31 mouse cellular contexts compared by ENCODE assay signal in the genomic region with DNA sequence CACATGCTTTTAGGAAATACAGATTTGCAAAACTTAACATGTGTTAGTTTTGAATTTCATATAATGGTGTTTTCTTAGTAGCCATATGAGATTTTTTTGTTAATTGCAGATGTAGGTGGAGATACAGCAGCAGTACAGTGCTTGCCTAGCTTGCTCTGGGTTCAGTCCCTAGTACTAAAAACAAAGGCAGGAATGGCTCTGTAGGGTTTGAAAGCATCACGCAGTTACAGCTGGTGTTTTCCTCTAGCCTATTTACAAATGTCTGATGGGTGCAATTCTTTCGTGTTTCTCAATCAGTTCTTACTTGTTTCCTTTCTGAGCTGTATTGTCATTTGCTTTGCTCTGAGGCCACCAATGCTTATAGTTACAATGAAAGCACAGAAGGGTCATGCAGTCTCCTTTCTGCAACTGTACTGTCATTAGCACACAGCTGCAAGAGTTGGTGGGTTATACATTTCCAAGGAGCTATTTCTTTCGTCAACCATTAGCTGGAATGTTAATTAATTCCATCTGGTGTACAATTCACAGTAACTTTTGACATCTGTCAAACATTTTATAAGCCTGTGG. TPM values are rescaled to one million over a fixed set of nuclear protein-coding genes. Genes with fewer than 3 reads are reported as not detected.
DNase-seq lines count a peak whose midpoint lies in the region; ATAC-seq and TF ChIP-seq lines count a peak whose summit lies in the region.
"Had no signal": no experiment of that assay in that cellular context is flagged by ENCODE, and none has a peak within 500 bp of the region (broad histone marks: within the 10 kb centered on the region; RNA-seq: fewer than 3 reads in every experiment).

No protein-coding gene starts in this region.

- no peaks in the 10 kb centered on the region for H3K27me3 ChIP-seq in forebrain, embryonic 13.5 days
- H3K27me3 ChIP-seq in forebrain, embryonic 11.5 days (ENCODE audit: control insufficient read depth, insufficient read depth, low read length), result no peaks in the 10 kb centered on the region
- no peaks in the 10 kb centered on the region for H3K27me3 ChIP-seq in embryonic facial prominence, embryonic 12.5 days
- H3K27me3 ChIP-seq in forebrain, postnatal 0 days (ENCODE audit: insufficient read depth, low read length), result no peaks in the 10 kb centered on the region
- H3K27me3 ChIP-seq in heart, embryonic 12.5 days (replicated peaks), result no peaks in the 10 kb centered on the region
- H3K27me3 ChIP-seq: heart, embryonic 15.5 days; hindbrain, embryonic 13.5 days; intestine, embryonic 15.5 days had no signal

- H3K4me1 ChIP-seq in forebrain, embryonic 13.5 days, result no peaks in the 10 kb centered on the region
- no peaks in the 10 kb centered on the region for H3K4me1 ChIP-seq in forebrain, embryonic 11.5 days (replicated peaks; ENCODE audit: control insufficient read depth, insufficient read depth, low read length)
- H3K4me1 ChIP-seq in embryonic facial prominence, embryonic 12.5 days, result 0 out of 2 replicates have a peak, but pooled peaks cover 4% of the 10 kb centered on the region
- H3K4me1 ChIP-seq in forebrain, postnatal 0 days (ENCODE audit: insufficient read depth), result no peaks in the 10 kb centered on the region
- H3K4me1 ChIP-seq in heart, embryonic 12.5 days (replicated peaks), result no peaks in the 10 kb centered on the region
- H3K4me1 ChIP-seq: heart, embryonic 15.5 days; hindbrain, embryonic 10.5 days; hindbrain, embryonic 13.5 days; intestine, embryonic 15.5 days had no signal

- H3K4me2 ChIP-seq in forebrain, embryonic 13.5 days, result no peak overlapping the region
- H3K4me2 ChIP-seq in forebrain, embryonic 11.5 days (ENCODE audit: low read depth, low read length, severe bottlenecking), result no peak overlapping the region
- H3K4me2 ChIP-seq in embryonic facial prominence, embryonic 12.5 days (replicated peaks), result no peak overlapping the region
- H3K4me2 ChIP-seq in forebrain, postnatal 0 days (ENCODE audit: low read depth), result no peak overlapping the region
- H3K4me2 ChIP-seq in heart, embryonic 12.5 days, result no peak overlapping the region
- H3K4me2 ChIP-seq: heart, embryonic 11.5 days; heart, embryonic 15.5 days; hindbrain, embryonic 13.5 days; intestine, embryonic 15.5 days had no signal

- TF ChIP-seq CTCF in forebrain, postnatal 0 days (IDR thresholded peaks at IDR 0.05; ENCODE audit: low read depth), result no peak

- ATAC-seq in forebrain, embryonic 13.5 days, result peak; percentile 81
- no peak for ATAC-seq in forebrain, embryonic 11.5 days (replicated peaks; ENCODE audit: low FRiP score)
- no peak for ATAC-seq in embryonic facial prominence, embryonic 12.5 days (ENCODE audit: insufficient number of reproducible peaks, insufficient read depth, low FRiP score, low TSS enrichment)
- ATAC-seq in forebrain, postnatal 0 days, result peak; percentile 72
- no peak for ATAC-seq in heart, embryonic 12.5 days (ENCODE audit: insufficient number of reproducible peaks, low FRiP score)
- ATAC-seq: activated CD4-positive, CD25-positive, alpha-beta regulatory T cell, adult 4 months; hindbrain, embryonic 16.5 days; intestine, embryonic 15.5 days had no signal

- H3K9ac ChIP-seq in forebrain, embryonic 13.5 days, result no peak overlapping the region
- H3K9ac ChIP-seq in forebrain, embryonic 11.5 days (ENCODE audit: low read length), result no peak overlapping the region
- H3K9ac ChIP-seq in embryonic facial prominence, embryonic 12.5 days, result no peak overlapping the region
- H3K9ac ChIP-seq in forebrain, postnatal 0 days, result no peak overlapping the region
- no peak overlapping the region for H3K9ac ChIP-seq in heart, embryonic 12.5 days
- H3K9ac ChIP-seq: heart, embryonic 15.5 days; hindbrain, embryonic 13.5 days; intestine, embryonic 15.5 days had no signal

- H3K9me3 ChIP-seq in forebrain, embryonic 13.5 days (replicated peaks), result no peaks in the 10 kb centered on the region
- H3K9me3 ChIP-seq in forebrain, embryonic 11.5 days (ENCODE audit: control insufficient read depth, low read length), result no peaks in the 10 kb centered on the region
- H3K9me3 ChIP-seq in embryonic facial prominence, embryonic 12.5 days, result no peaks in the 10 kb centered on the region
- H3K9me3 ChIP-seq in forebrain, postnatal 0 days (ENCODE audit: low read length), result no peaks in the 10 kb centered on the region
- H3K9me3 ChIP-seq in heart, embryonic 12.5 days (replicated peaks), result no peaks in the 10 kb centered on the region
- H3K9me3 ChIP-seq: heart, embryonic 15.5 days; hindbrain, embryonic 10.5 days; hindbrain, embryonic 13.5 days; intestine, embryonic 15.5 days had no signal

- no peak overlapping the region for H3K4me3 ChIP-seq in forebrain, embryonic 13.5 days
- H3K4me3 ChIP-seq in forebrain, embryonic 11.5 days (ENCODE audit: low read depth, low read length), result no peak overlapping the region
- no peak overlapping the region for H3K4me3 ChIP-seq in embryonic facial prominence, embryonic 12.5 days
- H3K4me3 ChIP-seq in forebrain, postnatal 0 days (ENCODE audit: low read depth, low read length), result no peak overlapping the region
- H3K4me3 ChIP-seq in heart, embryonic 12.5 days, result no peak overlapping the region
- H3K4me3 ChIP-seq: gastrocnemius, adult 2 months; heart, embryonic 15.5 days; hindbrain, embryonic 10.5 days; hindbrain, embryonic 13.5 days; intestine, embryonic 15.5 days had no signal

- H3K27ac ChIP-seq in forebrain, embryonic 13.5 days, result no peak overlapping the region
- no peak overlapping the region for H3K27ac ChIP-seq in forebrain, embryonic 11.5 days (ENCODE audit: low read depth, low read length)
- H3K27ac ChIP-seq in embryonic facial prominence, embryonic 12.5 days, result 0 out of 2 replicates have a peak overlapping the region, but pooled peaks have one; percentile 25
- H3K27ac ChIP-seq in forebrain, postnatal 0 days (ENCODE audit: low read depth, low read length), result no peak overlapping the region
- H3K27ac ChIP-seq in heart, embryonic 12.5 days (ENCODE audit: poor library complexity, severe bottlenecking), result no peak overlapping the region
- H3K27ac ChIP-seq: gastrocnemius, adult 2 months; heart, embryonic 15.5 days; hindbrain, embryonic 10.5 days; hindbrain, embryonic 13.5 days; intestine, embryonic 15.5 days had no signal

- DNase-seq in forebrain, embryonic 11.5 days (ENCODE audit: low spot score), result no peak
- DNase-seq in kidney, adult 9 months, result peak; percentile 3
- DNase-seq in kidney, adult 8-10 months, result no peak
- DNase-seq in forebrain, postnatal 0 days, result no peak
- DNase-seq in lung, postnatal 10 days, result no peak
- DNase-seq: adrenal gland, postnatal 10 days; adrenal gland, postnatal 36 days; cerebellum, adult 11 months; cerebellum, adult 2 months; cerebellum, adult 9-11 months; cerebellum, postnatal 25 days; gastrocnemius, adult 2 months; gastrocnemius, postnatal 14 days; heart, adult 11 months; heart, postnatal 10 days; heart, postnatal 36 days; kidney, adult 11 months had no signal

- H3K36me3 ChIP-seq in forebrain, embryonic 13.5 days (ENCODE audit: poor library complexity, severe bottlenecking), result no peaks in the 10 kb centered on the region
- no peaks in the 10 kb centered on the region for H3K36me3 ChIP-seq in forebrain, embryonic 11.5 days (ENCODE audit: control insufficient read depth, insufficient read depth, low read length)
- H3K36me3 ChIP-seq in embryonic facial prominence, embryonic 12.5 days, result no peaks in the 10 kb centered on the region
- no peaks in the 10 kb centered on the region for H3K36me3 ChIP-seq in forebrain, postnatal 0 days (ENCODE audit: insufficient read depth)
- H3K36me3 ChIP-seq in heart, embryonic 12.5 days, result no peaks in the 10 kb centered on the region
- H3K36me3 ChIP-seq: heart, embryonic 15.5 days; hindbrain, embryonic 10.5 days; hindbrain, embryonic 13.5 days; intestine, embryonic 15.5 days had no signal

- 61% methylated on average over 3 of the region's 3 CpGs for WGBS in forebrain, embryonic 13.5 days
- 70% methylated on average over 3 of the region's 3 CpGs for WGBS in forebrain, embryonic 11.5 days
- 45% methylated on average over 3 of the region's 3 CpGs for WGBS in embryonic facial prominence, embryonic 12.5 days
- WGBS in forebrain, postnatal 0 days, result 47% methylated on average over 3 of the region's 3 CpGs
- WGBS in heart, embryonic 12.5 days, result 74% methylated on average over 3 of the region's 3 CpGs

RNA-seq across cellular contexts. Expression of gene Oca2, which starts 18.4 kb away (rescaled TPM):
- 0.66 and 0.87 TPM in 2 replicates for polyA plus RNA-seq in forebrain, embryonic 13.5 days (2015; fragmentation: Nextera tagmentation; extraction: Ambion mirVana)
- 0.11 and 0.19 TPM in 2 replicates for polyA plus RNA-seq in forebrain, embryonic 11.5 days (2014; fragmentation: Nextera tagmentation; extraction: Ambion mirVana)
- polyA plus RNA-seq in embryonic facial prominence, embryonic 12.5 days (2016; fragmentation: Nextera tagmentation; extraction: Ambion mirVana), result 1.3 and 1.9 TPM in 2 replicates
- 0.86 and 1.8 TPM in 2 replicates for total RNA-seq in forebrain, postnatal 0 days (2014; rRNA removed)
- polyA plus RNA-seq in forebrain, postnatal 0 days (2015; fragmentation: Nextera tagmentation; extraction: Ambion mirVana), result 2.2 and 2.3 TPM in 2 replicates
- not detected in 2 replicates for polyA plus RNA-seq in heart, embryonic 12.5 days (2016; fragmentation: Nextera tagmentation; extraction: Ambion mirVana)
- total RNA-seq: common myeloid progenitor, adult 5-6 weeks; ES-E14; gastrocnemius, adult 2 months; gastrocnemius, postnatal 14 days; heart, adult 8-10 months; heart, postnatal 36 days had no signal
- polyA plus RNA-seq: activated CD4-positive, CD25-positive, alpha-beta regulatory T cell, adult 4 months; heart, embryonic 11.5 days; heart, embryonic 15.5 days; intestine, embryonic 15.5 days; kidney, embryonic 14.5 days had no signal

Comparison
In these comparisons a context has a peak if more than half of its experiments do, and no peak if none do; other contexts are left out.
1. ATAC-seq: peak in forebrain, embryonic 13.5 days (single experiment) and forebrain, postnatal 0 days (single experiment); none in forebrain, embryonic 11.5 days (single experiment), embryonic facial prominence, embryonic 12.5 days (single experiment) and heart, embryonic 12.5 days (single experiment).